Mouse (Mus musculus) frontal cortex, postnatal 25 days (tissue): ENCODE measurements around the gene 4933411K16Rik.

Experiments used
- DNase-seq, 2 experiments: peaks; one replicate each; pipeline ENCODE4 v3.0.0; 2022; ENCODE audit warnings: low spot score in 2 of 2

The 4933411K16Rik gene

DNA sequence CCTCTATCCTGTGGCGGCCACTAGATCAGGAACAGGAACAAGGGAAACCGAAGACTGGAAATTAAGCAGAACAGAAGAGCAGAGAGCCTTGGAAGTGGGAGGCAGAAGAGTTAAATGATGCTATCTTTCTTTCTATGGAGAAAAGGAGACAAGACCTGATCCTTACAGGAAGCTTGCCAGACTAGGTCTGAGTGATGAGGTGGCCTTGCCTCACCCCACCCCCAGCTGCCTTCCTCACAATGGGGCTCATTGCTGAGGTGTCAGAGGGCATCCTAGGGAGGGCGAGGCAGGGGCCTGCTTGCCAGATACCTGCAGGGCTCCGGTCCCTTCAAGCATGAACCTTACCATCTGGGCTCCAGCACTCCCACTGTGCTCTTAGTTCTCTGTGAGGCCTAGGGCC lies at the start of gene 4933411K16Rik:
Gene 4933411K16Rik, plus strand, starts transcription at position 301 of the 400 bp plus-strand sequence.
- no peak for DNase-seq

DNA sequence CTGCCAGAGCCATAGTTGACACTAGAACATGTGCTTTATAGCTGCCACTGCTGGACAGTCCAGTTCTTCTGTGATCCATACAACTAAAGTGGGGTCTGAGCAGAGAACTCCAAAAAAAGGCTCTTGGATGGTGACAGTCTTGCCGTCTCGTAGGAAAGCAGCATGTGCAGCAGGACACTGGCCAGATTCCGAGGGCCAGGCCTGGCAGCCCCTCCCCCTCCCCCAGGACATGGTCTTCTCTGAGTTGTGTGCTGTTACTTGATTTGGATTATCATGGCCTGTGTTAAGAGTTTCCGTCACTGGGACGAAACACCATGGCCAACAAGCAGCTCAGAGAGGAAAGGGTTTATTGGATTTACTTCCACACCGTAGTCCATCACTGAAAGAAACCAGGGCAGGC lies 47.8 kb upstream of the 4933411K16Rik start:
- DNase-seq = no peak

DNA sequence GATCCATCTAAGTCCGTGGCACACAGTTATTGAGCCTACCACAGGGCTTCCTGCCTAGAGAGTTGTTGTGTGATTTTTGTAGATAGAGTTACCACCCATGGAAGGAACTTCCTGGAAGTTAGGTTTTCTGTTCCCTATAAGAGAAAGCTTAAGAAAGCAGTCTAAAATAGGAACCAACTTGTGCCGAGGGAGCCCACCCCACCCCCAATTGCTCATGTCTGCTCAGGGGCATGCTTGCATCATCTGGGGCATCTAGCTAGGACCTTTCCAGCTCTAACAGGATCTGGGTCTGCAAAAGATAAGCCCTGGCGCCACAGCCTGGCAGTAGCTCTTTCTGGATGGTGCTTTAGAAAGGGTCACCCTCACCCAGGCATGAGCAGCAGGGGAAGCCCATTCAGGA lies 46.4 kb upstream of the 4933411K16Rik start:
- DNase-seq = no peak

DNA sequence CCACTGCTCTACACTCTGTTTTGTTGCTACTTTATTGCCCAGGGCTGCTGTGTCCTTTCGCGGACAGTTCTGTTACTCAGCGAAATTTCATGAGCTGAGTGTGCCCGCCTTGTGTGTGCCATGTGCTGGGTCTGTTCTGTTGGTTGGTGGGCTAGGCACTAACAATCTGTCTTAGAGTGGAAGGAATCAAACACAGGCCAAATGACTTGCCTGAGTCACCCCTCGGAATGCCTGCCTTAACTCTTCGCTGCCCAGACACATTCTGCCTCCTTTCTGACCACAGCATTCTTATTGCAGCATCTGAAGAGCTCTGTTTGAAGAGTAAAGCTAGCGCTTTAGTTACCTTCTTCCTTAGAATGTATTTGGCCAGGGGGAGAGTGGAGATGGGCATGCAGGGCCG lies 45.5 kb upstream of the 4933411K16Rik start:
- DNase-seq = no peak

DNA sequence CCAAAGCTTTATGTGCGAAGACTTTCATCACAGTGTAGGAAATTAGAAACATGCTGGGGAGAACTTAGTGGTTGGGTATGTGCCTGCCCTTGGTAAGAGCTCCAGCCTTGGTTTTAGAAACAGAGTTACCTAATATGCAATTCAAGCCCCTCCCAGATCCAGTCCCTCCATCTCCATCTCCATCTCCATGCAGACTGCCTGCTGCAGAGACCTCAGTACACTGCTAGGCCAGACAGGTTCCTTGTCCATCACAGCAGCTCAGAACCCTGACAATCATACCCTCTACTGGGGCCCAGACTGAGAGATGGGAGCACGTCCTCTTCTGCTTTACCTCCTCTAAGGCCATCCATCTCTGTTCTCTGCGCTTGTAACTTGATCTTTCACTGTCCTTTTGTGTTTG lies 43.5 kb upstream of the 4933411K16Rik start:
- no peak for DNase-seq

DNA sequence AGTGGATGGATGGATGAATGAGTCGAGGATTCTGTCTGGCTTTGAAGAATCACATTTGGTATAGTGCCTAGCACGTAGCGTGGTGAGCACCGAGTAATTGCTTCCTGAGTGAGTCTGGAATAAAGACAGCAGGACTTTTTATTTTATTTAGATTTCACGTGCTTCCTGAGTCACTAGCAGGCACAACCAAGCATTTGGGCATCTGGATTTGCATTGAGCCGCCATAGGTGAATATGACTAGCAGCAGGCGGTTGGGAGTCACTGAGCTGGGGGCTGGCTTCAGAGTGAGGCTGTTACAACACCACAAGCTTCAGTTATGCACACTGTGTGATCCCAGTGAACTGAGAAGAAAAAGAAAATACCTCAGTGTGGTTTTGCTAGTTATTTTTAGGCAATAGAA lies 43.0 kb upstream of the 4933411K16Rik start:
- no peak for DNase-seq

DNA sequence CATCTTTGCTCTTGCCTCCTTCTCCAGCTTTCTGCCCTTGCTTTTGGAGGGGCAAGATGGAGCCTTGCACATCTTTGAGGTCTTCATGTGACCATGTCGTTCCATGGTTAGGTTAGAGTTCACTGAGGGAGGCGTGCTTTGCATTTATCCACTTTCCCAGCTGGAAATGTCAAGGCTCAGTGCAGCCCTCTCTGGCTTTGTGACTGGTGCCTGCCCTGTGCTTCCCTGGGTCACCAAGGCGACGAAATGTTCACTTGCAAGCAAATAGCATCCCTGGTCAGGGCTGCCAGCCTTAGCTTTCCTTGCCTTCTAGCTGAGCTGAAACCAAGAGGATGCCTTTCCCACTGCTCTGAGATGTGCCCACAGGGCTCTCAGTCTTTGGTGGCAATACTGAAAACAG lies 41.6 kb upstream of the 4933411K16Rik start:
- no peak for DNase-seq

DNA sequence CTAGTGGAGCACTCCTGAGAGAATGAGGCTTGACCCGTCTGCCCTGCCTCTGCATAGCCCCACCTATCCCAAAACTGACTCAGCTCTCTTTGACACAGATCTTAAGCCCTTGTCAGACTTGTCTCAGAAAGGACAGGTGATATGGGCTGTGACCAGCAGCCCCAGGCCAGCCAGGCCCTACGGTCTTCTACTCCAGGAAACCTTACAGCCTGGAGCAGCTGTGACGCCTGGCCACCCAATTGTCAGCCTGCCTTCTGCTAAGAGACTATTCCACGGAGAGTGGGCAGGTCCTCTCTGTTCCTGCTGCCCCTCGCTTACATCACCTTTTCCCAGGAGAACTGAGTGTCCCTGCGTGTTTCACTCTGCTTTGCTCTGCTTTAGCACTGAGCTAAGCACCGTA lies 40.9 kb upstream of the 4933411K16Rik start:
- DNase-seq = no peak

DNA sequence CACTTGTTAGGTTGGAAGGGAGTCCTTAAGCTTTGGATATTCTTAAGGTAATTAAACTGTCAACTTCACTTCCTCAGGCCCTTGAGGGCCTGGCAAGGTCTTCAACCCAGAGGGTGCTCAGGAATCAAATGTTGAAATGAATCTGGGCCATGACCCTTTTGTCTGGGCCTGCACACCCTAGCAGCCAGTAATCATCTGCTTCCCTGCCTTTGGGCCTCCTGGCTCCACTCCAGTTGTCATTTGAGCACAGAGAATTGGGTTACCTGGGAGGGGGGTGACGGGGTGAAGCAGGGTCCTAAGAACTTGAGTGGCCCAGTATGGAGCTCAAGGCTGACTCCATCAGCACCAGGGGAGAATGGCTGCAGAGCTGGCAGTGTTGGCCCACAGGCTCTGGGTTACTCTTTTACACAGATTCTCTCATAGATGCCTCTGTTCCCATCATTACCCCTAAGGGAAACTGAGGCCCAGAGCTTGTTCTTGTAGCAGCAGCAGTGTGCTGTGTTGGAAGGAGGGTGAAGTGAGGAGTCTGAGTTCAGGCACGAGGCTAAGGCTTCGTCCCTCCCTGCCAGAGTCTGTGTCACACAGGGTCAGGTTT lies 37.7 kb upstream of the 4933411K16Rik start:
- DNase-seq = no peak

DNA sequence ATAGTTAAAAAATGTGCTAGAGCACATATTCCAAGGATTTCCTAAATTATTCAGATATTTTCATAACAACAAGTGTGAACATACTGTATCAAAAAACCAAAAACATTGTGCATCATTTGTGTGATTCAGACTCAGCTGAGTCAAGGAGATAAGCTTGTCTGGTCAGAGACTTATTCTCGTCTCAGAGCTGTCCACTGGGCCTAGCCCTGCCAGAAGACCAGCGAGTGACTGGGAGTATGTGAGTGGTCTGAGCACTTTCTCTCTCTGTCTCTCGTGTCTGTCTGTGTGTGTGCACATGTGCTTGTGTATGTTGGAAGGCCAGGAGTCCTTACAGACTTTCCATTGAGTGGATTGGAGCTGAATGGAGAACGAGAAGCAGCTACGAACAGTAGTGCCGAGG lies 37.0 kb upstream of the 4933411K16Rik start:
- DNase-seq = no peak

DNA sequence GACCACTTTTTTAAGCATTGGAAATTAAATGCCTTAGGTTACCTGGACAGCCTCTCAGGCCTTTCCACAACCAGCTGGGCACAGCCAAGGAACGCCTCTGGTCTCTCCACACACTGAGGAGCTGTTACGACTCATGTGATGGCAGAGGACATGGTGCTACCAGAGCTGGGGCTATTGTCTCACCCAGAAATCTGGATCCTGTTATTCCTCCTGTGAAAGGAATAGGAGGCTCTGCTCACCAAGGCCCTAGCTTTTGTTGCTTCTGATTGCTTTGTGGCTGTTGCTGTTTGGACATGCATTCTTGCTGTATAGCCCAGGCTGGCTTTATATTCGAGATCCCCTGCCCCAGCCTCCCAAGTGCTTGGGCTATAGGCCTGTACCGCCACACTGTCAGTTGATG lies 35.8 kb upstream of the 4933411K16Rik start:
- DNase-seq = no peak

DNA sequence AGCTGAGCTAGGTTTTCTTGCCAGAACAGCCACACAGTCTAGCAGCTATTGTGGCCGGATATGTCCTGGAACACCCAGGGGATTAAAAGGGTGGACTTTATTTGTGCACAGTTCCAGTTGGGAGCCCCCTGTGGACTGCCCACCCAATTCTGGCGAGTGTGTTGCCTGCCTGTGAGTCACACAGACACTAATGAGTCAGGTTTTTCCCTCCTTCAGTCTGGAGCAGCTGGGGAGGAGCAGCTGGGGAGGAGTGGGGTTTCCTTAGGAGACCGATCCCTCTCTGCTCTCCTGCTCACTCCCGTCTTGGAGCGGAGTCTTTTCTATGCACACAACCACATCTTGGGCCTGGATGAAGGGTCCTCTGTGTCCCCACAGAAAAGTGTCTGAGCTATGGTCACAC lies 35.2 kb upstream of the 4933411K16Rik start:
- peak in 1 of 2 experiments; percentile 30 for DNase-seq

DNA sequence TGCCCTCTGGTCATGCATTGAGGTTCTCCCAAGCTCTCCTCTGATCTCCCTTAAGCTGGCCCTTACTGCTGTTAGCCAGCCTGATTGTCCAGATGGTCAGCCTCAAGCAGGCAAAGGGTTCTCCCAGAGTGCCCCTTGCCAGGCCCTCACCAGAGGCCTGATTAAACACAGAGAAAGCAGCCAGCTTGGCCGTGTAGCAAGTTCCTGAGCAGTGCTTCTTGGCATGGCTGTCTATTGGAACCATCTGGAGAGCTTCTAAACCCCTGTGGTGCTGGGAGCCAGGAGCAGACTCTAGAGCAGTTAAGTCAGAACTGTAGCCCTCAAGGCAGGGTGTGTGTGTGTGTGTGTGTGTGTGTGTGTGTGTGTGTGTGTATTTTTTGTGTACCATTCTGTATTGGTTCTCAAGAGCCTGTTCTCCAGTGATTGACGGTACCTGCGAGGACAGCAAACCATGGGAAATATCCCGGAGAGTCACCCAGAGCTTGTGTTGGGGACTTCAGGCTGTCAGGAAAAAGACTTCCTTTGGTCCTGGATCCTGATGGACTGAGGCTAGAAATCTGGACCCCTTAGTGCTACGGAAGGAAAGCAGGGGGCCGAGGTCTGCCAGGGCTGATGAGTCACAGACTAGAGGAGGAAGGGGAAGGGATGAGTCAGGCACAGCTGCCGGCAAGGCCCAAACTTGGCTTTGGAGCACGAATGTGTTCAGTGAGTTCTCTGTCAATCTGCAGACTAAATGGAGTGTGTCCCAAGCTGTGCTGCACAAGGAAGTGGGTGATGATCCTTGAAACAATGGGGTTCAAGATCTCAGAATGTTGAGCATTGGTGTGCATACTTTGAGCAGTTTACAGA lies 34.4 kb upstream of the 4933411K16Rik start:
- peak in 1 of 2 experiments; percentile 36 for DNase-seq

DNA sequence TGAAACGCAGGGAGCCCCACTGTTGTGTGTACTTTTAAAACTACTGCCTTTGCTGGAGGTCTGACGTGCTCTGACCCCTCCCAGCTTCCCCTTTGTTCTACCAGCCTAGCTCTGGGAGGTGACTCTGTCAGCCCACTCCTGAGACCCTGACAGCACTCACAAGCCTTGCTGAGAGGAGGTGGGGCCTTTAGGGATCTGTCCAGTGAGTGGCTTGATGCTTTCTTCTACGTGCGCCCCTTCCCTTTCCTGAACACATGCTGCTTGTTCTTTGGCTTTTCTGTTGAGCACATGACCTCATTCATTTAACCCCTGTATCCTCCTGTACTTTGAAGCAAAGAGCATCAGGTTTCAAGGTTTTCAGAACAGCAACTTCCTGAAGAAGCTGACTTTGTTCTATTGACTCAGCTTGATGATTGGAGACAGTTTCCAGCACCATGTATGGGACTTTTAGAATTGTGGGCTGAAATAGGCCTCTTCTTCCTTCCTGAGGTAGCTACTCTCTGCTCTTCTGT lies 33.0 kb upstream of the 4933411K16Rik start:
- DNase-seq = no peak

DNA sequence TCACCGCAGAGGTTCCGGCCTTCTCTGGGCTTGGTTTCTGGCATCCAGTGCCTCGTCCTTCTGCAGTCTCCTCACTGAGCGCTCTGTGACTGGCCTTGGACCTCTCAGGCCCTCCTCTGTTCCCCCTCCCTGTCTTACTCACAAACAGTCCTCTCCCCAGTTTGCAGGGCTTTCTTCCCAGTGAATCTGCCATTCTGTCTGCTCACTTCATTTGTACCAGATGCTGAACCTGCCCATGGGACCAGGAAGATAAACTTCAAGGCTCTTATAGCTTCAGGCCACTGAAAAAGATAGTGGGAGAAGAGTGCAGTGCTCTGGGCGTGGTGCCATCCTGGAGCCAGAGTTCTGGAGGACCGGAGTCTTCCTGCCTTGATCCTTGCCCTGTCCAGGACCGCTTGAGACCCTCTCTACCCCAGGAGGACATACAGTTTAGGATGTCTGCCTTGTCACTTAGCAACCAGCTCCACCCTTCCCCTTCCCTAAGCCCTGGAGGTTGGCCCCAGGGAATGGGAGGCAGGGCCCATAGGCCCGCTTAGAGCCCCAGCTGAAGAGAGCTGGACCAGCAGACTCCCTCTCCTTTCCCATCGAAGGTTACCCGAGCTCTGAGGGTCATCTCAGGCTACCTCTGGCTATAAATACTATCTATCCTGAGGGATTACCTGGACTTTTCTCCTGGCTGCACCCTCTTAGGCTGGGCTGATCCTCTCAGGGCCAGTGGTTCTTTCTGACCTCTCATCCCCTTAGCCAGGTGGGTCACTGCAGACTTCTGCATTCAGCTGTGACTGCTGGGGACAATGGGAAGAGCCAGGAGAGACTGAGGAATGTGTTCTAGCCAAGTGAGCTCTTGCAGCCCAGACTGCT lies 30.1 kb upstream of the 4933411K16Rik start:
- DNase-seq = no peak

DNA sequence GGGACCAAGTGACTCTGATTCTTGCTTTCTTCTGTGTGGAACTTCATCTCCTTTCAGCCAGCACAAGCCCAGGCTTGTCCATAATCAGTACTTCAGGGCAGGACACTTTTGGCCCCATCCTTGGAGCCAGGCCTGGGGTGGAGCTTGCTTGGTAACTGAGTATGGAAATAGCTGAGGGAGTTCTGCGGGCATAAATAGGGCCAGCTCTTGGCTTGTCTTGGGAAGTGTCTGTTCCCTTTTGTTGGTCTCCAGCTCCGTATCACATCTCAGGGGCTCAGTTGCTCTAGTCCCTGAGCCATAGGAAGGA lies 29.6 kb upstream of the 4933411K16Rik start:
- no peak for DNase-seq

DNA sequence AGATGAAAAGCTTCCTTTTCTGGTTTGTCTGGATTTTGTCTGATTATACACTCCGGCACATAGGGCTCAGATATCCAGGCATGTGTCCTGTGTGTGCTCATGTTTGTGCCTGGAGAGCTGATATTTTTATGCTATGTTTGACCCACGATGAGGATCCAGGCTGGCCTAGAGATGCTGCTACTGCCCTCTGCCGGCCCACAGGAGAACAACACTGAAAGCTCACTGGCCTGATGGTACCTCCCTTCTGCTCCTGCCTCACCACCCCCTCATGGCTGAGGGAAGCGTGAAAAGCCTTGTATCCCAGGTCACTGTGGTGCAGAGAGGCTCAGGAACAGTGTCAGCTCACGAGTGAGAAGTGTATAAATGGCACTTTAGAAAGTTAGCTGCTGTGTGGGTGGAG lies 25.9 kb upstream of the 4933411K16Rik start:
- DNase-seq = peak; percentile 79 to 81

DNA sequence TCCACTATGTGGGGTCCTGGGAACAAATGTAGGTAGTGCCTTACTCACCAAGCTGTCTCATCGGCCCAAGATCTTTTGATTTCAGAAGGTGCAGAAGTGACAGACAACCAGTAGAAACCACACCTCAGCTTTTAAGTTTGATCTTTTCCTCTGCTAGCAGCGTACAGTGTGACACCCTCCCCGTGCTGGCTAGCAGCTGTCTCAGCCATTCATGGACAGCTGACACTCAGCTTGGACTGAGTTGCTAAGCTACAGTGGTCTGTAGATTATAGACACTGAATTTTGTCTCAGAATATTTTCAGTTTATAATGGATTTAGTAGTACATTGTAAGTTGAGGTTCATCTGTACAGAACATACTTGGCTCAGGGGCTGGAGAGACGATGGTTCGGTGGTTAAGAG lies 20.9 kb upstream of the 4933411K16Rik start:
- DNase-seq = no peak

DNA sequence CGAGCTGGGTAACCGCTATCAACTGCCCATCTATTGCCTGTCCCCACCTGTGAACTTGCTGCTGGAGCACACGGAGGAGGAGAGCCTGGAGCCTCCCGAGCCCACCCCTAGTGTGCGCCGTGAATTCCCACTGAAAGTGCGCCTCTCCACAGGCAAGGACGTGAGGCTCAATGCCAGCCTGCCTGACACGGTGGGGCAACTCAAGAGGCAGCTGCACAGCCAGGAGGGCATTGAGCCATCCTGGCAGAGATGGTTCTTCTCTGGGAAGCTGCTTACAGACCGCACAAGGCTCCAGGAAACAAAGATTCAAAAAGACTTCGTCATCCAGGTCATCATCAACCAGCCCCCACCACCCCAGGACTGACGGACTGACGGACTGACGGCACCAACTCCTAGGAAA lies 18.4 kb upstream of the 4933411K16Rik start:
- no peak for DNase-seq

DNA sequence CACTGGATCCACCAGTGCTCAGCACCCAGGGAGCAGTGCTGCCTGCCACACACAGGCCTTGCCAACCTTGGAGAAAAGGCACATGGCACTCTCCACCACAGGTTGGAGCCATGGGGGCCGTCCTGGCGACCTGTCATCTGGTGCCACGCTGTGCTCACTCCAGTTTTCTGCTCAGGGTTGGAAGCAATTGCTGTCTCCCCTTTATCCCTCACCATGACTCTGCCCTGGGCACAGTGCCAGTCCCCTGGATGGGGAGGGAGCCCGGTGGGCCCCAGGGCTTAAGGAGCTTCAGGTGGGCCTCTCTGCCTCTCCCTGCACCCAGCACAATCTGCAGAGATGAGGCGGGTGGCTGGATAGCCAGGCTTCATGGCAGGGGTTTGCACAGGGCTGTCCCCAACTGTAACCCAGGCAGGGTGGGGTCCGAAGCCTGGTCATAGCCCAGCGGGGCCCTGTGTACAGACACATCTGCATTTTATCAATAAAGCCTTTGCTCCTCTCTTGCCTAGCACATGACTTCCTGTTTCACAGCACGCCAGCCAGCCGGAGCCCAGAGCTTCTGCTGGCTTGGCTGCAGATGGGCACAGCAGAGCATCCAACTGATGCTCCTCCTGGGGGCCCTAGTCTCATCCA lies 17.8 kb upstream of the 4933411K16Rik start:
- DNase-seq = no peak

DNA sequence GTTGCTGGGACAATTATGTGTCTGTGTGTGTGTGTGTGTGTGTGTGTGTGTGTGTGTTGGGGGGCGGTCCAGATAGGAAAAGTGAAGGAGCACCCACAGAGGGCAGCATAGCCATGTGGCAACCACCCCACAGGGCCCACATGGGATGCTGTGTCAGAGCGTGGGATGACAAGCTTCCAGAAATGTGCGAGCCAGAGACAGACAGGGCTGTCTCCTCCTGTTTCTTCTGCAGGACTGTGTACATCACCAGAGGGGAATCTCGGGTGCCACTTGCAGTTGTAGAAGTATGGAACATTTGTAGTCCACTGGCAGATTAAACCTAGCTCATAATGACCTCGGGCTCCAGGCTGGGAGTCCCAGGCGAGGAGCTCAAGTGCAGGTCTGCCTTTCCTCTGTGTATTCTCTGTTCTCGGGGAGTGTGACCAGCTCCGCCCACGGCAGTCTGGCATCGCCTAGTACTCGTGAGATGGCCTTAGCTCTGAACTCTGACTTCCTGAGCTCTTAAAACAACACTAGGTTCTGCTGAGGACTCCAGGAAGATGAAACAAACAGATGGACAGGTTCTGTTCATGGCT lies 17.1 kb upstream of the 4933411K16Rik start:
- DNase-seq = no peak
